Mouse (Mus musculus): Measurements from ENCODE around the gene Susd6. TPM values are rescaled to one million over a fixed set of nuclear protein-coding genes. Genes with fewer than 3 reads are reported as not detected.
"Not testable (repeated sequence)": the region's sequence is repeated elsewhere in the genome, so short reads cannot be mapped to it uniquely, and the experiment has no call there.

The Susd6 gene
- polyA plus RNA-seq, 1 experiment from 2014 or later: 13.8 TPM

DNA sequence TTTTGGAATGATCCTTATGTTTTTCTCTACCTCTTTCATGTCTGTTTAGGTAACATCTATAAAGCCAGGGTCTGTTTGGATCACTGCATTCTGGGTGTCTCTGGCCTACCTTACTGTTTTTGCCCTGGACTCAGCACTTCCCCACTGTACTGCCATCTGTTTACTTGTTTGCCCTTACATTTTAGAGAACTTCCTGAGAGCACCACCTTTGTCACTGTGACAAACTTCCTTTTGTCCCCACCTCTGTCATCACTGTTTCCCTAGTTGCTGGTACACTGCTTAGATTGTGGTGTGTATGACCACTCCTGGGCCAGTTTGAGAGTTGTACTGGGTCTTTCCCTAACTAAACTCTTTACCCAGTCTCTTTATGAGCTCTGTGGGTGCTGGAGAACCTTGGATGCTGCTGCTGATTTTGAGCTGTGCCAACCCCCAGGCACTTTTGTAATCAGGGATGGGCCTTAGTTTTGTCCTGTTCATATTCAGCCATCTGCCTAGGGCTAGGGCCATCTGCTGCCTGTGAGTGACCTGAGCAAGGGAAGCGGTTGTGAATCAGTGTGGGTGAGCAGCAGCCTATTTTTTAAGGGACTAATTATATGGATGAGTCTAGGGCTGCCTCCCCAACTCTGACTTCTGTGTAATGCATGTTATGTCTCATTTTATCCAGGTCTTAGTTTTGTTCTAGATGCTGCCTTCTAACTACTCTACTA lies 26.2 kb downstream of the Susd6 start:
- no peak overlapping the region for H3K9ac ChIP-seq
- no peak overlapping the region for H3K4me2 ChIP-seq
- H3K36me3 ChIP-seq (ENCODE audit: poor library complexity, severe bottlenecking): no peaks in the 10 kb centered on the region
- no peaks in the 10 kb centered on the region for H3K27me3 ChIP-seq
- 38% methylated on average over 1 of the region's 1 CpGs for WGBS
- H3K27ac ChIP-seq: peak overlapping the region; percentile 59
- H3K9me3 ChIP-seq (replicated peaks): no peaks in the 10 kb centered on the region
- H3K4me1 ChIP-seq: peaks cover 30% of the 10 kb centered on the region
- ATAC-seq: 0 out of 2 replicates have a peak, but pooled peaks have one; percentile 53
- no peak overlapping the region for H3K4me3 ChIP-seq

DNA sequence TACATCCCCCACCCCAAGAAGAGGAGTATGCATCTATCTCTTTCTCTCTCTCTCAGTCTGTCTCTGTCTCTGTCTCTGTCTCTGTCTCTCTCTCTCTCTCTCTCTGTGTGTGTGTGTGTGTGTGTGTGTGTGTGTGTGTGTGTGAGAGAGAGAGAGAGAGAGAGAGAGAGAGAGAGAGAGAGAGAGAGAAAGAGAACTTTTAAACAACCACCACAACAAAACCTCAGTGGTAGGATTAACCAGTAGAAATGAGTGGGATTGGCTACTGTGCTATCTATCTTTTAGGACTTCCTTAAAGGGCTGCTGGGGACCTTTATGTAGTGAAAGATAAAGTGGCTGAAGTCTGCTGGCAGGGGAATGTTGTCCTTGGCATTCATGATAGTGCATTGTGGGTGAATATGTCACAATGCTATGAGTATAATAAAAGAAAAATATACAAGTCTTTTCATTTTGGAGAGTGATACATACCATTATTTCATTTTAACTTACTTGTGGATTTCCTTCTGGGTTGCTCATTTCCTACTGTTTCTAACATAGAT lies 27.5 kb downstream of the Susd6 start:
- no peak overlapping the region for H3K4me2 ChIP-seq
- no peak overlapping the region for H3K9ac ChIP-seq
- H3K27ac ChIP-seq: no peak overlapping the region
- no peaks in the 10 kb centered on the region for H3K9me3 ChIP-seq (replicated peaks)
- H3K4me1 ChIP-seq: peaks cover 21% of the 10 kb centered on the region
- no peaks in the 10 kb centered on the region for H3K27me3 ChIP-seq
- no peaks in the 10 kb centered on the region for H3K36me3 ChIP-seq (ENCODE audit: poor library complexity, severe bottlenecking)
- no peak for ATAC-seq
- no peak overlapping the region for H3K4me3 ChIP-seq

DNA sequence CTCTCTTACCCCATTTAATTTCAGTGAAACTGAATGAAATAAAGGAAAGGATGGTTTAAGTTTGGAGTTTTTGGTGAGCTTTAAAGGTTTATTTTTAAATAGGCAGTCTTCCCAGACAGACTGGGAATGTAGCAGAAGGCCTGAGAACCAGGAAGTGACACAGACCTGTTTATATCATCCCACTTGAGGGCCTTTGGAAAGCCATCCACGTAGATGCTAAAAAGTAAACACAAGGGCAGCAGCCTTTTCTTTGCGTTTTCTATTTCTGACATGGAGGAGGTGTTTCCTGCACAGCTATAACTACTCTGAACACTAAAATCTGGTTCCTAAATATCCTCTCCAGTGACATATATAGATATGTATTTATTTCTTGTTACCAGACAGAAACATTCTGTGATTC lies 28.7 kb downstream of the Susd6 start:
- not testable (repeated sequence) for H3K9ac ChIP-seq; H3K4me3 ChIP-seq; H3K27ac ChIP-seq; H3K36me3 ChIP-seq (ENCODE audit: poor library complexity, severe bottlenecking); H3K9me3 ChIP-seq (replicated peaks); H3K27me3 ChIP-seq; ATAC-seq; H3K4me2 ChIP-seq
- peaks cover 21% of the 10 kb centered on the region for H3K4me1 ChIP-seq
- WGBS: 86% methylated on average over 2 of the region's 2 CpGs

DNA sequence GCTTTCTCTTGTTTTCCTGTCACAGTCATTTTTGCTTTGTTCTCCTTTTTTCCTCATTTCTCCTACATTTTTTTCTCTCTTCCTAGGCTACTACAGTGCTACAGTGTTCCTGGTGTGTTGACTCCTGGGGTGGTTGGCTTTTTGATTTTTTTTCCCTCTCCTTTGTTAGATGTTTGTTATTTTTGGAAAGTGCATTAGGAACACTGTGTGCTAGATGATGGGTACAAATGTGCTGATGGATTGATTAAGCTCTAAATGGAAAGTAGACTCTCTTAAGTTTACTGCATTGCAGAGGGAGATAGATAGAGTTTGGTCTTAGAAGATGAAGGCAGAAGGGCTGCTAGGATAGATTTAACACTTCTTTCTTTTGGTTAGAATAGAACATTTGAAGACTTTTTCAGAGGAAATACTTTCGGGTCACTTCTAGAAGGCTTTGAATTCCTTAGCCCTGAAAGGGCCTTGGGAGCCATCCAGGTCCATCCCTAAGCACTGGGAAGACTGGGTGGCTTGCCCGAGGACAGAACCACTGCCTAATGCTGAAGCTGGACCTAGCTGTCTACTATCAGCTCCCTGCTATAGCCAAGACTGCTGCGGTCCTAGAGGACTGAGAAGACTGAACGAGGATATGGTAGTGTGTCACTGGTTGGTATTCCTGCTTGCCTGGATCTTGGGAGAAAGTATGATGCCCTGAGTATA lies 31.1 kb downstream of the Susd6 start:
- ATAC-seq: no peak
- H3K36me3 ChIP-seq (ENCODE audit: poor library complexity, severe bottlenecking): no peaks in the 10 kb centered on the region
- no peak overlapping the region for H3K27ac ChIP-seq
- peaks cover 12% of the 10 kb centered on the region for H3K4me1 ChIP-seq
- H3K9ac ChIP-seq: no peak overlapping the region
- no peaks in the 10 kb centered on the region for H3K27me3 ChIP-seq
- no peaks in the 10 kb centered on the region for H3K9me3 ChIP-seq (replicated peaks)
- no peak overlapping the region for H3K4me3 ChIP-seq
- WGBS: 91% methylated on average over 4 of the region's 4 CpGs
- H3K4me2 ChIP-seq: no peak overlapping the region

DNA sequence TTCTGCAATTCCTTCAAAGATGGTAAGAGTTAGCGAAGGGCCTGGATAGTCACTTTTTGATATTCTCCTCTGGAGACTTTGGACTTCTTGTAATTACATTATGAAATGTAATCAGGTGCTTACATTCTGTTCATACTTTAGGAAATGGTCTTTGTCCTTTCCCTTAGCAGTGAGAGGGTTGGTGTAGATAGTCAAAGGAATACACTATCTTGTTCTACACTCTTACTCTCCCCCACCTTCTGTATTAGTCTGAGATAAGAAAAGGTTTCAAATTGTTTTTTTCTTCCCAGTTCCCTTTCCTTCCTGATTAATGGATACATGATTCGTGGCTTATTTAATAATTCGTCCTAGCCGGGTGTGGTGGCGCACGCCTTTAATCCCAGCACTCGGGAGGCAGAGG lies 32.2 kb downstream of the Susd6 start:
- no peak for ATAC-seq
- no peak overlapping the region for H3K4me2 ChIP-seq
- 98% methylated on average over 7 of the region's 7 CpGs for WGBS
- no peaks in the 10 kb centered on the region for H3K9me3 ChIP-seq (replicated peaks)
- peaks cover 12% of the 10 kb centered on the region for H3K4me1 ChIP-seq
- H3K27me3 ChIP-seq: no peaks in the 10 kb centered on the region
- H3K9ac ChIP-seq: no peak overlapping the region
- no peak overlapping the region for H3K27ac ChIP-seq
- no peaks in the 10 kb centered on the region for H3K36me3 ChIP-seq (ENCODE audit: poor library complexity, severe bottlenecking)
- H3K4me3 ChIP-seq: no peak overlapping the region

DNA sequence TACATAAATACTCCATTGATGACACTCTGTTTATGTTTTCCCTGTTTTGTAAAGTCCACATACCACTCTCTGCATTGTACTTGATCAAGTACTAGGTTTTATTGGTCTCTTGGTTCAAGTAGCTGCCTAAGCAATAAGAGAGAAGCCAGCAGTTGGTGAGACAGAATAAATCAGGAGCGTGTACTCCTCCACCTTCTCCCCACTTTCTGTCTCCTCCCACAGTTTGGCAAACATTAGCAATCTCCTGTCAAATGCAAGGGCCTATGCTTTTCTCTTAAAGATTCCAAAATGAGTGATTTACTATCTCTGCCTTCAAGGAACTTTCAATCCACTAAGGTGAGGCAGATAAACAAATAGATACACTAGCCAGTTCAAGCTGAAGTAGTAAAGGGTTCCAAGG lies 33.9 kb downstream of the Susd6 start:
- WGBS: 97% methylated on average over 1 of the region's 1 CpGs
- Histone ChIP-seq H3K4me3 (no peak overlapping the region), H3K27me3 (no peaks in the 10 kb centered on the region), H3K4me1 (peaks cover 14% of the 10 kb centered on the region), H3K36me3 (ENCODE audit: poor library complexity, severe bottlenecking) (no peaks in the 10 kb centered on the region), H3K9me3 (replicated peaks) (no peaks in the 10 kb centered on the region), H3K27ac (no peak overlapping the region), H3K9ac (no peak overlapping the region), H3K4me2 (no peak overlapping the region)
- ATAC-seq: no peak

DNA sequence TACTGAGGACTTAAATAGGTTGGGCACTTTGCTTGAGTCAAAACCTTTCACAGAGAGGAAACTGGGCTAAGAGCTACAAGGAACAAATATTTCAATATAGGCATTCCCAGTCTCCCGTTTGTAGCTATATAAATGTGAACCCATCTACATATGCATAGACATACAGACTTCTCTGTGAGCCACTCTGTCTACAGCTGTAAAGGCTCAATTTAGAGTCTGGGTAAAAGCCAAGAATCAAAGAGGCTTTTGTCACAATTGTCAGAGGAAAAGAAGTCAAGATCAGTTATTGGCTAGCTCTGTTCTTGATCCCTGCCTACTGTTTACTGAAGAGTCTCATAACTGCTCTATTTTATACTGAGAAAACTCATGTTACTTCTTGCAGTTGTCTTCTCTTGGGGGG lies 36.1 kb downstream of the Susd6 start:
- 0 out of 2 replicates have a peak, but pooled peaks cover 4% of the 10 kb centered on the region for H3K36me3 ChIP-seq (ENCODE audit: poor library complexity, severe bottlenecking)
- no peak overlapping the region for H3K9ac ChIP-seq
- no peak overlapping the region for H3K27ac ChIP-seq
- no peak for ATAC-seq
- no peaks in the 10 kb centered on the region for H3K27me3 ChIP-seq
- H3K9me3 ChIP-seq (replicated peaks): no peaks in the 10 kb centered on the region
- H3K4me1 ChIP-seq: peaks cover 14% of the 10 kb centered on the region
- 55% methylated on average over 1 of the region's 1 CpGs for WGBS
- H3K4me3 ChIP-seq: no peak overlapping the region
- H3K4me2 ChIP-seq: no peak overlapping the region

DNA sequence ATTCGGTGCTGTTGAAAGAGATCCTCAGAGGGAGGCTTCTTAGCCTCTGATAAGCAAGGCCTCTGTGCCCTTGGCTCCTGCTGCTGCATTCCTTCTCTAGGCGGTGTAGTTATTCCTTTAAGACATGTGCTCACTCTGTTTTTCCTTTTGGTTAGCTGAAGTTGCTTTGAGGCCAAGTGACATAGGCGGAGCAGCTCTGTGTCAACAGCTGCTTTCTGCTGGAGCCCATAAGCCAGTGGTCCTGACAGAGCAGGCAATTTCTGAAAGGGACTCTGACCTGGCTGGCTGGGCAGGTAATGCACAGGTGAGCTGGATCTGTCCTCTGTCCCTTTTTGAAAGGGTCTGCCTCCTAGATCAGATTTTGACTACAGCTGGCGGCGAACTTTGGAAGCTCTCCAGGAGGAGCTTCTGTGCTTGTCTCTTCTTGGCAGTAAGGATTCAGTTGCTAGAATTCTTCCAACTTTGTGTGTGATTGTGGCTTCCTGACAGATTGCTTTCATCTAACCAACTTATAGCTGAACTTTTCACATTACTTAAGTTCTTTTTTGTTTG lies 37.2 kb downstream of the Susd6 start:
- 0 out of 2 replicates have a peak, but pooled peaks cover 4% of the 10 kb centered on the region for H3K36me3 ChIP-seq (ENCODE audit: poor library complexity, severe bottlenecking)
- H3K27ac ChIP-seq: no peak overlapping the region
- no peaks in the 10 kb centered on the region for H3K9me3 ChIP-seq (replicated peaks)
- peaks cover 14% of the 10 kb centered on the region for H3K4me1 ChIP-seq
- no peak overlapping the region for H3K9ac ChIP-seq
- H3K27me3 ChIP-seq: no peaks in the 10 kb centered on the region
- WGBS: 85% methylated on average over 5 of the region's 5 CpGs
- H3K4me2 ChIP-seq: no peak overlapping the region
- H3K4me3 ChIP-seq: no peak overlapping the region
- no peak for ATAC-seq

DNA sequence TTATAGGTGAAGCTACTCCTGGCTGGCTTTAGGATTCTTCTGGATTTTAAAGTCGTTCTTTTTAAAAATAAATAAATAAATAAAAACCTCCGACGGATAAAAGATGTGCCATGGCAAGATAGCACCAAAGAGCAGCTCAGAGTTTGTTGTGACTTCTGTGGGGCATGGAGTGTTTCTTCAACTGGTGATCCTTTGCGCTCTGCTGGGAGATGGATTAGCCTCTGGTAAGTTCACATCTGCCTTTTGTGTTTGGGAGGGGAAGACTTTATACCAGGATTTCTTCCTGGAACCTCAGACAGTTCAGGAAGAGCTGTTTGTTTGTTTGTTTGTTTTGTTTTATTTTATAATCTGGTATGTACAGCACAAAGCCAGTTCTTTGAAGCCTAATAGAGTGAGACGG lies 37.7 kb downstream of the Susd6 start:
- no peak for ATAC-seq
- H3K27ac ChIP-seq: no peak overlapping the region; the same call in 1 of the 2 replicates
- no peak overlapping the region for H3K4me2 ChIP-seq
- H3K36me3 ChIP-seq (ENCODE audit: poor library complexity, severe bottlenecking): 0 out of 2 replicates have a peak, but pooled peaks cover 4% of the 10 kb centered on the region
- no peaks in the 10 kb centered on the region for H3K27me3 ChIP-seq
- no peak overlapping the region for H3K4me3 ChIP-seq
- peaks cover 14% of the 10 kb centered on the region for H3K4me1 ChIP-seq
- no peaks in the 10 kb centered on the region for H3K9me3 ChIP-seq (replicated peaks)
- H3K9ac ChIP-seq: no peak overlapping the region
- WGBS: 91% methylated on average over 5 of the region's 5 CpGs

DNA sequence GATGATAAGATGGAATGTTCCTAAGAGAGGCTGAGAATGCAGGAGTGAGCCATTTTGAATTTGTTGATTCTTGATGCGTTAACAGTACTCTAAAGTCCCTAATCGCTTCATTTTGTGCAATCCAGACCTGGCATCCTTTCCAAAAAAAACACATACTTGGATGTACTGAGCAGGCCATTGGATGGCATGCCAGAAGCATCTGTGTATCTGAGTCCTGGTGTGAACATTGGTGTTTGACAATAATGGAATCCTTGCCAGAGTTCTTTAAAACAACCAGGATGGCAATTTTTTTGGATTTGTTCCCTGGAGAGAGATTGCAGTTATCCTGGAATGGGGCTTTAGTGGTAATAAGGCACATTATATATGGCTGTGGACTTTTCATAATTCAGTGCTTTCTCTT lies 38.6 kb downstream of the Susd6 start:
- ATAC-seq: no peak
- no peak overlapping the region; the same call in 1 of the 2 replicates for H3K27ac ChIP-seq
- H3K36me3 ChIP-seq (ENCODE audit: poor library complexity, severe bottlenecking): 0 out of 2 replicates have a peak, but pooled peaks cover 4% of the 10 kb centered on the region
- H3K27me3 ChIP-seq: no peaks in the 10 kb centered on the region
- H3K9me3 ChIP-seq (replicated peaks): no peaks in the 10 kb centered on the region
- no peak overlapping the region for H3K9ac ChIP-seq
- H3K4me1 ChIP-seq: peaks cover 21% of the 10 kb centered on the region
- H3K4me3 ChIP-seq: no peak overlapping the region
- WGBS: 92% methylated on average over 2 of the region's 2 CpGs
- H3K4me2 ChIP-seq: no peak overlapping the region

DNA sequence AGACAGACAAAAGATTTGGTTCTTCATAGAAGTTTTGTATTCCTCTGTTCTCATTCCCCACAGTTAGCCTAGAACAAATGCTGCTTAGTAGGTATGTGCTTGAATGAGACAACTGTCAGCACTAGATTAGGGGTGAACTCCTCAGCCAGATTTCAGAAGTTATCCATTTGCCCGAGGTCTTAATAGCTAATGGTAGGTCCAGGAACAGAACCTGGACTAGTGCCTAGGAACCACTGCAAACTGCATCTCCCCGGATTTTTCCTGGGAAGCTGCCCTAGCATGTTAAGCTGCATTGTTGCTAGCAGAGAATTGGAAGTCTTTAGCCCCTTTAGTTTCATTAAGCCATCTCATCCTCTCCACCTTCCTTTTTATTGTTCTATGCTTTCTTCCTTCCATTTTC lies 39.9 kb downstream of the Susd6 start:
- Histone ChIP-seq H3K4me3 (no peak overlapping the region), H3K36me3 (ENCODE audit: poor library complexity, severe bottlenecking) (0 out of 2 replicates have a peak, but pooled peaks cover 4% of the 10 kb centered on the region), H3K4me1 (peaks cover 21% of the 10 kb centered on the region), H3K9ac (no peak overlapping the region), H3K27me3 (no peaks in the 10 kb centered on the region), H3K27ac (no peak overlapping the region), H3K9me3 (replicated peaks) (no peaks in the 10 kb centered on the region), H3K4me2 (no peak overlapping the region)
- 84% methylated on average over 2 of the region's 2 CpGs for WGBS
- no peak for ATAC-seq

DNA sequence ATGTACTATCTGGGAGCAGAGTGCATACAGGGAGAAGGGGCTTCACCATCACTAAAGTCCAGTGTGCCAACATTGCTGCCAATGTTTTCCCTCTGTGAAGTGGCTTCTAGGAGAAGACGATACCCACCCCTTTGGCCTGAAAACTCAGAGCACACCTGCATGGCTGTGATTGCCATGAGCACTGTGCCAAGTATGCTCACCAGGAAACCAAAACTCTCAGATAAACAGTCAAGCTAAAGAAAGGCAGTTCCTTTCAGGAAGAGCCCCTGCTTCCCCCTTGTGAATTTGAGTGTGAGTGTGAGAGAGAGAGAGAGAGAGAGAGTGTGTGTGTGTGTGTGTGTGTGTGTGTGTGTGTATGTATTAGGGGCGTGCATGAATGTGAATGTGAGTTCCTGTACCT lies 40.5 kb downstream of the Susd6 start:
- Histone ChIP-seq H3K27me3 (no peaks in the 10 kb centered on the region), H3K27ac (no peak overlapping the region), H3K4me1 (peaks cover 21% of the 10 kb centered on the region), H3K36me3 (ENCODE audit: poor library complexity, severe bottlenecking) (0 out of 2 replicates have a peak, but pooled peaks cover 4% of the 10 kb centered on the region), H3K9ac (no peak overlapping the region), H3K4me3 (no peak overlapping the region), H3K4me2 (no peak overlapping the region), H3K9me3 (replicated peaks) (no peaks in the 10 kb centered on the region)
- no peak for ATAC-seq
- 82% methylated on average over 2 of the region's 2 CpGs for WGBS
